Mouse (Mus musculus) lung, postnatal 0 days (tissue): ENCODE measurements around the gene Jade2.

ENCODE experiments used
- CTCF ChIP-seq: IDR thresholded peaks from 2 replicates; pipeline ENCODE4 v1.5.1; 2016; ENCODE audit warnings: antibody characterized with exemption, mild to moderate bottlenecking
- EP300 ChIP-seq: IDR thresholded peaks from 2 replicates; pipeline ENCODE4 v1.6.1; 2016; ENCODE audit warnings: antibody characterized with exemption, mild to moderate bottlenecking, control low read depth

GRCm38 (mm10) chr11:51852595-51852994 is 4.9 kb downstream of the Jade2 start:
- no peak for TF ChIP-seq CTCF
- no peak for TF ChIP-seq EP300
